Mouse (Mus musculus) ES-E14 (cell line): ENCODE data around the gene Cadps. TPM values are rescaled to one million over a fixed set of nuclear protein-coding genes. Genes with fewer than 3 reads are reported as not detected.

Experiments
- DNase-seq: peaks from one replicate; pipeline ENCODE4 v3.0.0-alpha.2; 2013; ENCODE audit warnings: low read depth, low spot score
- H3K27ac ChIP-seq: 2 replicates; pipeline ENCODE4 v1.5.1; 2012; ENCODE audit warnings: low read depth, mild to moderate bottlenecking, low read length, moderate library complexity, mixed read lengths; ENCODE audit not compliant: poor library complexity, insufficient read depth, severe bottlenecking
- H3K36me3 ChIP-seq: 2 replicates; pipeline ENCODE4 v1.6.1; 2012; ENCODE audit warnings: mild to moderate bottlenecking, low read length, moderate library complexity, mixed read lengths; ENCODE audit not compliant: control insufficient read depth, poor library complexity, insufficient read depth, severe bottlenecking
- H3K4me1 ChIP-seq, 2 experiments: fragments of 150-350 bp in 1 of 2; sonication (generic) in 1 of 2; 2 replicates each; pipeline ENCODE4 v1.6.1; 2012; ENCODE audit warnings: low read length in 2 of 2, mild to moderate bottlenecking in 1 of 2, mixed read lengths in 1 of 2; ENCODE audit not compliant: control insufficient read depth in 2 of 2, insufficient read depth in 2 of 2, poor library complexity in 1 of 2
- H3K4me3 ChIP-seq, 2 experiments: fragments of 150-350 bp in 1 of 2; sonication (generic) in 1 of 2; 2 replicates each; pipeline ENCODE4 v1.5.1; 2012; ENCODE audit warnings: low read length in 2 of 2, low read depth in 1 of 2, mild to moderate bottlenecking in 1 of 2, mixed read lengths in 1 of 2; ENCODE audit not compliant: insufficient read depth in 1 of 2, poor library complexity in 1 of 2, severe bottlenecking in 1 of 2
- H3K9ac ChIP-seq: 2 replicates; pipeline ENCODE4 v1.6.1; 2012; ENCODE audit warnings: low read depth, mild to moderate bottlenecking, low read length, mixed read lengths; ENCODE audit not compliant: poor library complexity, insufficient read depth, severe bottlenecking
- H3K9me3 ChIP-seq: fragments of 150-350 bp; sonication (generic); 2 replicates; pipeline ENCODE4 v1.6.1; 2012; ENCODE audit warnings: low read depth, mild to moderate bottlenecking, low read length; ENCODE audit not compliant: control insufficient read depth, insufficient read depth
- CHD2 ChIP-seq: IDR thresholded peaks from 2 replicates; pipeline ENCODE4 v1.6.1; 2014; ENCODE audit warnings: mild to moderate bottlenecking, low read depth, low read length, inconsistent platforms
- HCFC1 ChIP-seq: IDR thresholded peaks from 2 replicates; pipeline ENCODE4 v1.6.1; 2012; ENCODE audit warnings: low read length, inconsistent platforms, borderline replicate concordance; ENCODE audit not compliant: insufficient read depth
- MAFK ChIP-seq: IDR thresholded peaks from 2 replicates; pipeline ENCODE4 v1.6.1; 2014; ENCODE audit warnings: mild to moderate bottlenecking, low read depth, low read length, inconsistent platforms; ENCODE audit not compliant: insufficient read depth
- ZC3H11A ChIP-seq: IDR thresholded peaks from 2 replicates; pipeline ENCODE4 v1.6.1; 2012; ENCODE audit warnings: low read depth, mild to moderate bottlenecking, inconsistent platforms, low read length, borderline replicate concordance
- ZNF384 ChIP-seq: IDR thresholded peaks from 2 replicates; pipeline ENCODE4 v1.6.1; 2012; ENCODE audit warnings: low read depth, low read length, inconsistent platforms
- in situ Hi-C, 2 experiments: fragments of 600-800 bp; cut with MboI; formaldehyde crosslinking; loops; one replicate each; pipeline ENCODE4 v1.15.1; 2025; ENCODE audit warnings: low sequenced_read_pairs in 2 of 2, inconsistent platforms in 1 of 2; ENCODE audit not compliant: unreplicated experiment in 2 of 2
- total RNA-seq: library from RNA; depleted of rRNA; stranded (reverse); fragments of 300-350 nt; gene quantifications from 2 replicates; pipeline ENCODE4 v1.2.3, GENCODE M21; 2012

The Cadps gene
- total RNA-seq, 1 experiment = 0.49 TPM

DNA sequence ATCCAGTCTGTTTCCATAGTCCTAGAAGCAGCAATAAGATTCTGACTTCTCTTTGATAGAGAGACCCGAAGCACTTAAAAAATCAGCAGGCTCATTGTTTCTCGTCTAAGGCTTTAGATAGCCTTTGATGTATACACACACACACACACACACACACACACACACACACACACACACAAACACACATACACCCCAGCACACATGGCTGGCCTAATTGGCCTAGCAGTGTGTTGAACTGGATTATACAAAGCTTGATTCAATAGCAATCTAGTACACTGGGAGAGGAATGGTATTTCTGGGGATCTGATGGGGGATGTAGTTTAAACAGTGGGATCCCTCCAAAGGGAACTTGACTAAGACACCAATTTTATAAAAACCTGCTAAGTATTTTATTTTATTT is 381.9 kb downstream of the Cadps start:
- Histone ChIP-seq H3K9me3 (no peaks in the 10 kb centered on the region), H3K36me3 (no peaks in the 10 kb centered on the region), H3K4me3 (no peak overlapping the region), H3K27ac (no peak overlapping the region), H3K4me1 (no peaks in the 10 kb centered on the region), H3K9ac (no peak overlapping the region)
- in situ Hi-C loops = no loop called here
- DNase-seq = no peak
- TF ChIP-seq MAFK = no peak
- no peak for TF ChIP-seq CHD2
- no peak for TF ChIP-seq ZC3H11A
- TF ChIP-seq ZNF384 = no peak
- no peak for TF ChIP-seq HCFC1

DNA sequence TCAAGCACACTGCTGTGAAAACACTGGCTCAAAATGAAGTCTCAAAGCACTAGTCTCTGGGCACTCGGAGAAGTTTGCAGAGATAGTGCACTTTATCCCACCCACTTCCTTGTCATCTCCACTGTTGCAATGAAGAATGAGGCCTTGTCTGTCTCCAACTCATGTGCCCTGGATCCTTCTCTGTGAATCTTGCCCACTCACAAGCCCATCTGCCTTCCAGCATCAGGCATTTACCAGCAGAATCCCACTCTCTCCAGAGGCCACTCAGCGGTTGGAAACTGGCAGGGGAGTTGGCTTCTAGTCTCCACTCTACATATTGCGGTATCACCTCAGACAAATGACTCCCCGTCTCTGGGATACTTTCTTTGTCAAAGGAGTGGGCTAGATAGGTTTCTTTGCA is 384.9 kb downstream of the Cadps start:
- Histone ChIP-seq H3K36me3 (no peaks in the 10 kb centered on the region), H3K9ac (no peak overlapping the region), H3K4me3 (no peak overlapping the region), H3K27ac (no peak overlapping the region), H3K4me1 (no peaks in the 10 kb centered on the region), H3K9me3 (no peaks in the 10 kb centered on the region)
- in situ Hi-C loops = no loop called here
- no peak for DNase-seq
- TF ChIP-seq ZNF384 (no peak), MAFK (no peak), ZC3H11A (no peak), HCFC1 (no peak), CHD2 (no peak)

DNA sequence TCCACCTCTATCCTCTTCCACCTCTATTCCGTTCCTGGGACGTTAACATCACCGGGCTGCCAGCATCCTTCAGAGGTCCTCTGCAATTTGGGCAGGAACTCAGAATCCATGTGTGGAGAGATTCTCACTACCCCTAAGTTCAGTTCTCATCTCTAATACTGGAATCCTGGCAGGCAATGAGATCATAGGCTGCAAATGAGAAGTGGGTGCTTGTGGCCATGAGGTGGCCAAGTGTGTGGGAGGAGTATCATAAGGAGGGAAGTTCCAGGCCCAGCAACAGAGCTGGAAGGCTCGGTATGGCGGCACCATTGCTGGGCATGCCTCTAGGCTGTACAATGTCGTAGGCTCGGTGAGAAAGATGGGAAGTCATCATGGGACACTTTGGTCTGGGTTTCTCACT is 385.5 kb downstream of the Cadps start:
- in situ Hi-C loops = no loop called here
- H3K27ac ChIP-seq = no peak overlapping the region
- no peaks in the 10 kb centered on the region for H3K36me3 ChIP-seq
- TF ChIP-seq MAFK = no peak
- TF ChIP-seq ZNF384 = no peak
- TF ChIP-seq ZC3H11A = no peak
- TF ChIP-seq CHD2 = no peak
- TF ChIP-seq HCFC1 = no peak
- no peaks in the 10 kb centered on the region for H3K9me3 ChIP-seq
- H3K9ac ChIP-seq = no peak overlapping the region
- no peak overlapping the region for H3K4me3 ChIP-seq
- no peak for DNase-seq
- no peaks in the 10 kb centered on the region for H3K4me1 ChIP-seq

DNA sequence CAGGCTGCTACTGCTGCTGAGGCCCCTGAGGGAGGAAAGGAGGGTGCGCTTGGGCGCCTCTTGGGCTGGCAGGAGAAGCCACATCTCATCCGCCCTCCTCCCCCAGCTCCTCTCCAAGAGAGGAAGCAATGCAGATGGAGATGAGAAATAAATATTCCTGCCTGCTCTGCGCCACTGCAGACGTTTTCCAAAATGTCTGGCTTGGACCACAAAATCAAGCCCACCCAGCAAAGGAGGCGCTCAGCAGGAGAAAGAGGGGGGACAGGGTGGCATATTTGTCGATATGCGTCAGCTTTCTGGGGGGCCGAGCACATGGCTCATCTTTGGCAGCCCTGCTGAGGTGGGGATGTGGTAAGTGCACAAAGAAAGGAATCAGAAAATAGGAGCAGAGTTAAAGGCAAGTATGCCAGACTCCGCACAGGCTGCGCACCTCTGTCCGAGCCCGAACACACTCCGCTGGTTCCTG is 385.9 kb downstream of the Cadps start:
- Histone ChIP-seq H3K27ac (no peak overlapping the region), H3K4me1 (no peaks in the 10 kb centered on the region), H3K9ac (no peak overlapping the region), H3K36me3 (no peaks in the 10 kb centered on the region), H3K4me3 (peak overlapping the region in 1 of 2 experiments; percentile 46; a peak in 2 of 4 replicates), H3K9me3 (no peaks in the 10 kb centered on the region)
- TF ChIP-seq MAFK = no peak
- no peak for TF ChIP-seq HCFC1
- TF ChIP-seq ZC3H11A = no peak
- TF ChIP-seq ZNF384 = no peak
- TF ChIP-seq CHD2 = no peak
- in situ Hi-C loops = no loop called here
- no peak for DNase-seq

DNA sequence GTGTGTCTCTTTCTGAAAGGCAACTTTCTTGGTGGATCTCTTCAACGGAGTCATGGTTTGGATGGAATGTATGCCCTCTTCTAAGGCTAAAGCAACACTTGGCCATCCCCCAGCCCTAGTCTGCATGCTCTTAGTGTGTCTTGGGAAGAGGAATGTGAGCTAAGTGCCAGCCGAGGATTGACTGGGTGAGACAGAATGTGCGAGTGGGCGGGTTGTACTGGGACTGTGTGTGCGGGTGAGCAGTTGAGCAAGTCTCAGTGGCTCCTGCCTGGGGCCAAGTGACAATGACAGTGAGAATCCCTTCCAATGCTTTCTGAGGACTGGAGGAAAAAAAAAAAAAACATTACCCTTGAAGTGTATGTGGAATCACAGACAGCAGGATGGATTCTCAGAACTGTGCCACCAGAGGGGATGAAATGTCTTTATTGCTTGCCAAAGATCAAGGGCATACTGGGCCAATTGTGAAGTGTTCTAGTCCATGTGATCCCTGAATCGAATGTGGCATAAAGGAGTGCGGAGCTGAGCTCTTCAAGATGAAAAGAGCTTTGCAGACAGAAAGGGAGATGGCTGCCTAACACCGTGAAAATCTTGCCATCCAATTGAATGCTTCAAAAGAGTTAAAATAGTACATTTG is 394.7 kb downstream of the Cadps start:
- Histone ChIP-seq H3K4me3 (no peak overlapping the region), H3K9me3 (no peaks in the 10 kb centered on the region), H3K36me3 (no peaks in the 10 kb centered on the region), H3K4me1 (no peaks in the 10 kb centered on the region), H3K9ac (no peak overlapping the region), H3K27ac (no peak overlapping the region)
- DNase-seq = no peak
- TF ChIP-seq CHD2 (no peak), ZNF384 (no peak), MAFK (no peak), ZC3H11A (no peak), HCFC1 (no peak)
- in situ Hi-C loops = no loop called here
